Mouse (Mus musculus) forebrain, embryonic 15.5 days (tissue): ENCODE results near the gene Eps8l1. TPM values are rescaled to one million over a fixed set of nuclear protein-coding genes. Genes with fewer than 3 reads are reported as not detected.
"Not testable (repeated sequence)": the region's sequence is repeated elsewhere in the genome, so short reads cannot be mapped to it uniquely, and the experiment has no call there.

Experiments used
- ATAC-seq: fragments of 200-750 bp; cut with Nextera tagmentation; replicated peaks from 2 replicates; pipeline ENCODE4 v1.8.0; 2017; ENCODE audit warnings: mild to moderate bottlenecking, moderate TSS enrichment, moderate library complexity
- H3K27ac ChIP-seq: fragments of 300-500 bp; sonication (generic); replicated peaks from 2 replicates; pipeline ENCODE4 v1.5.1; 2015; ENCODE audit warnings: mild to moderate bottlenecking, inconsistent platforms
- H3K27me3 ChIP-seq: fragments of 300-500 bp; sonication (generic); 2 replicates; pipeline ENCODE4 v1.6.1; 2015; ENCODE audit warnings: inconsistent platforms
- H3K36me3 ChIP-seq: fragments of 300-500 bp; sonication (generic); 2 replicates; pipeline ENCODE4 v1.6.1; 2015; ENCODE audit warnings: mild to moderate bottlenecking, inconsistent platforms
- H3K4me1 ChIP-seq: fragments of 300-500 bp; sonication (generic); 2 replicates; pipeline ENCODE4 v1.6.1; 2015; ENCODE audit warnings: inconsistent platforms
- H3K4me2 ChIP-seq: fragments of 300-500 bp; sonication (generic); replicated peaks from 2 replicates; pipeline ENCODE4 v1.6.1; 2015; ENCODE audit warnings: mild to moderate bottlenecking, inconsistent platforms
- H3K4me3 ChIP-seq: fragments of 300-500 bp; sonication (generic); 2 replicates; pipeline ENCODE4 v1.5.1; 2015; ENCODE audit warnings: mild to moderate bottlenecking, inconsistent platforms
- H3K9ac ChIP-seq: fragments of 300-500 bp; sonication (generic); replicated peaks from 2 replicates; pipeline ENCODE4 v1.6.1; 2015; ENCODE audit warnings: mild to moderate bottlenecking, inconsistent platforms
- H3K9me3 ChIP-seq: fragments of 300-500 bp; sonication (generic); 2 replicates; pipeline ENCODE4 v1.6.1; 2016; ENCODE audit warnings: inconsistent platforms
- WGBS: fragments of 180-500 bp; shearing (Covaris S2); methylation state at CpG from one replicate; pipeline ENCODE4 v1.1.7; 2015; ENCODE audit warnings: mixed read lengths; 5-methylcytosine and 5-hydroxymethylcytosine counted together
- polyA plus RNA-seq: library from polyadenylated mRNA; unstranded; fragments of >200 nt; fragmentation: Nextera tagmentation; extraction: Ambion mirVana; gene quantifications from 2 replicates; pipeline ENCODE4 v1.2.1, GENCODE M21; 2015

The Eps8l1 gene
- polyA plus RNA-seq = 7.0 TPM in 2 replicates

DNA sequence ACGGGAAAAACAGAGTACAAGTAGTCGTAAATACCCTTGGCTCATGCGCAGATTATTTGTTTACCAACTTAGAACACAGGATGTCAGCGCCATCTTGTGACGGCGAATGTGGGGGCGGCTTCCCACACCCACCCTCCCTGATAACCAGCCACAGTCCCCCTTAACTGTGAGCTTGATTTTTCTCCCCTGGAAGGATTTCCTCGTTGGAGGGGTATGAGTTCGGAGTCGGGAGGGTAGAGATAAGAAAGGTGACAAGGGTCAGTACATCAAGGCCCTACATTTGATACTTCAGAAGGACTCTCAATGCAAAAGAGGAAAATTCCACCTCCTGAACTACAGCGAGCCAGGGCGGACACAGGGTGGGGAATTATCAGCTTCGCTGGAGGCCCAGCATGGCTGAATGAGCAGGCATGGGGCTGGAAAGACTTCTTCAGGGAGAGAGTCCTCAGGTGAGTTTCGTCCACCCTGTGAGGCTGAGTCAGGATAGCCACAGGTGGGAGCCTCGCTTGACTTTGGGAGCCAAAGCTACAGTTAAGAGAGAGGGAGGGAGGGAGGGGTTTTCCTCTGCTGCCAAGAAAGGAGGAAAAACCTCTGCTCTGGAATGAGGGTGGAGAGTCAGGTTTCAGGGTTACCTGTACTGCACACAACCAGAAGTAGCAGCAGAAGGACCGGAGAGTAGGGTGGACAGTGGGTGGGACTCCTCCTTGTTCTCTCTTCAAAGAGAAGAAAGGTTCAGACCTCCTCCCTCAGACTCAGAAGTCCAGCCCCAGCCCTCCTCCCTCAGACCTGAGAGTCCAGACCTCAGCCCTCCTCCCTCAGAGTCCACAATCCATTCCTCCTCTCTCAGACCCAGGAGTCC lies at the start of gene Eps8l1:
Eps8l1 (plus strand) TSS at position 99 of the 859 bp plus-strand sequence.
- Histone ChIP-seq H3K4me2 (peak within 1 kb of the TSS; percentile 29), H3K36me3 (no peaks in the 10 kb centered on the region), H3K4me1 (no peaks in the 10 kb centered on the region), H3K9ac (0 out of 2 replicates have a peak within 1 kb of the TSS, but pooled peaks have one; percentile 19), H3K27ac (no peak within 1 kb of the TSS), H3K9me3 (no peaks in the 10 kb centered on the region), H3K4me3 (peak within 1 kb of the TSS; percentile 28), H3K27me3 (no peaks in the 10 kb centered on the region)
- peak; percentile 51; the same call in 1 of the 2 replicates for ATAC-seq
- 65% methylated on average over 14 of the region's 16 CpGs for WGBS

DNA sequence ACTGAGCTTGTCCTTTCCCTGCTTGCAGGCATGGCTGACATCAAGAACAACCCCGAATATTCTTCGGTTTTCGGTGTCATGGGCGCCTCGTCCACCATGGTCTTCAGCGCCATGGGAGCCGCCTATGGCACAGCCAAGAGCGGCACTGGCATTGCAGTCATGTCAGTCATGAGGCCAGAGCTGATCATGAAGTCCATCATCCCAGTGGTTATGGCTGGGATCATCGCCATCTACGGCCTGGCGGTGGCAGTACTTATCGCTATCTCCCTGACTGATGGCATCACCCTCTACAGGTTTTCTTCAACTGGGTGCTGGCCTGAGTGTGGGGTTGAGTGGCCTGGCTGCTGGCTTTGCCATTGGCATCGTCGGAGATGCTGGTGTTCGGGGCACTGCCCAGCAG lies 48.1 kb upstream of the Eps8l1 start:
- not testable (repeated sequence) for H3K4me2 ChIP-seq, H3K4me3 ChIP-seq, ATAC-seq, H3K9ac ChIP-seq, H3K27ac ChIP-seq, H3K9me3 ChIP-seq, H3K36me3 ChIP-seq, H3K4me1 ChIP-seq, H3K27me3 ChIP-seq
- 92% methylated on average over 15 of the region's 15 CpGs for WGBS

- H3K4me3 ChIP-seq = no peak overlapping the region
- H3K27me3 ChIP-seq = no peaks in the 10 kb centered on the region
- ATAC-seq = no peak
- H3K36me3 ChIP-seq = peaks cover 10% of the 10 kb centered on the region; the same call in 1 of the 2 replicates
- H3K9ac ChIP-seq = no peak overlapping the region
- WGBS = 89% methylated on average over 6 of the region's 6 CpGs
- H3K27ac ChIP-seq = no peak overlapping the region
- H3K4me1 ChIP-seq = no peaks in the 10 kb centered on the region
- H3K4me2 ChIP-seq = no peak overlapping the region
- no peaks in the 10 kb centered on the region for H3K9me3 ChIP-seq
These were observed 40.8 kb upstream of the Eps8l1 start for GRCm38 (mm10) chr7:4419681-4420080.

GRCm38 (mm10) chr7:4420230-4420629 lies 40.2 kb upstream of the Eps8l1 start:
- 71% methylated on average over 4 of the region's 4 CpGs for WGBS
- Histone ChIP-seq H3K27me3 (no peaks in the 10 kb centered on the region), H3K36me3 (peaks cover 15% of the 10 kb centered on the region), H3K4me1 (no peaks in the 10 kb centered on the region), H3K4me2 (no peak overlapping the region), H3K9ac (no peak overlapping the region), H3K27ac (no peak overlapping the region), H3K9me3 (no peaks in the 10 kb centered on the region), H3K4me3 (no peak overlapping the region)
- ATAC-seq = no peak

- H3K4me3 ChIP-seq = no peak overlapping the region
- no peaks in the 10 kb centered on the region for H3K9me3 ChIP-seq
- no peaks in the 10 kb centered on the region for H3K4me1 ChIP-seq
- H3K4me2 ChIP-seq = no peak overlapping the region
- H3K9ac ChIP-seq = no peak overlapping the region
- H3K27ac ChIP-seq = no peak overlapping the region
- ATAC-seq = peak; percentile 96
- H3K27me3 ChIP-seq = no peaks in the 10 kb centered on the region
- peaks cover 70% of the 10 kb centered on the region for H3K36me3 ChIP-seq
- 79% methylated on average over 7 of the region's 7 CpGs for WGBS
These were observed 33.1 kb upstream of the Eps8l1 start for GRCm38 (mm10) chr7:4427161-4427912.

GRCm38 (mm10) chr7:4430246-4430844 lies 30.1 kb upstream of the Eps8l1 start:
- Histone ChIP-seq H3K27ac (no peak overlapping the region), H3K36me3 (peaks cover 83% of the 10 kb centered on the region), H3K4me3 (no peak overlapping the region), H3K9me3 (no peaks in the 10 kb centered on the region), H3K4me2 (no peak overlapping the region), H3K9ac (no peak overlapping the region), H3K4me1 (no peaks in the 10 kb centered on the region), H3K27me3 (no peaks in the 10 kb centered on the region)
- 92% methylated on average over 9 of the region's 9 CpGs for WGBS
- no peak for ATAC-seq

- ATAC-seq = no peak
- Histone ChIP-seq H3K9ac (no peak overlapping the region), H3K9me3 (no peaks in the 10 kb centered on the region), H3K36me3 (peaks cover 81% of the 10 kb centered on the region), H3K27ac (no peak overlapping the region), H3K27me3 (no peaks in the 10 kb centered on the region), H3K4me1 (no peaks in the 10 kb centered on the region), H3K4me3 (no peak overlapping the region), H3K4me2 (no peak overlapping the region)
- WGBS = 82% methylated on average over 6 of the region's 6 CpGs
These were observed 28.9 kb upstream of the Eps8l1 start for GRCm38 (mm10) chr7:4431548-4431947.

GRCm38 (mm10) chr7:4432026-4432425 lies 28.4 kb upstream of the Eps8l1 start:
- no peak overlapping the region for H3K4me3 ChIP-seq
- H3K9me3 ChIP-seq = no peaks in the 10 kb centered on the region
- WGBS = 93% methylated on average over 8 of the region's 8 CpGs
- no peak overlapping the region for H3K27ac ChIP-seq
- no peak overlapping the region for H3K9ac ChIP-seq
- H3K4me2 ChIP-seq = no peak overlapping the region
- no peaks in the 10 kb centered on the region for H3K27me3 ChIP-seq
- ATAC-seq = no peak
- H3K4me1 ChIP-seq = no peaks in the 10 kb centered on the region
- H3K36me3 ChIP-seq = peaks cover 82% of the 10 kb centered on the region

- Histone ChIP-seq H3K36me3 (peaks cover 78% of the 10 kb centered on the region), H3K9me3 (no peaks in the 10 kb centered on the region), H3K9ac (no peak overlapping the region), H3K4me2 (no peak overlapping the region), H3K27me3 (no peaks in the 10 kb centered on the region), H3K4me3 (no peak overlapping the region), H3K4me1 (no peaks in the 10 kb centered on the region), H3K27ac (no peak overlapping the region)
- ATAC-seq = no peak
- 95% methylated on average over 2 of the region's 2 CpGs for WGBS
These were observed 22.8 kb upstream of the Eps8l1 start for GRCm38 (mm10) chr7:4437721-4438120.

GRCm38 (mm10) chr7:4440549-4440948 lies 19.9 kb upstream of the Eps8l1 start:
- no peak overlapping the region for H3K9ac ChIP-seq
- peaks cover 9% of the 10 kb centered on the region; the same call in 1 of the 2 replicates for H3K4me1 ChIP-seq
- no peaks in the 10 kb centered on the region for H3K27me3 ChIP-seq
- WGBS = 94% methylated on average over 10 of the region's 10 CpGs
- H3K27ac ChIP-seq = no peak overlapping the region
- peaks cover 56% of the 10 kb centered on the region for H3K36me3 ChIP-seq
- ATAC-seq = no peak
- no peak overlapping the region for H3K4me3 ChIP-seq
- H3K4me2 ChIP-seq = no peak overlapping the region
- no peaks in the 10 kb centered on the region for H3K9me3 ChIP-seq

GRCm38 (mm10) chr7:4445216-4445791 lies 15.2 kb upstream of the Eps8l1 start, which contains the start of gene Rdh13:
Gene Rdh13 (minus strand): TSS chr7:4445649.
- Histone ChIP-seq H3K9ac (peak within 1 kb of the TSS; percentile 82), H3K36me3 (peaks cover 28% of the 10 kb centered on the region), H3K4me1 (peaks cover 9% of the 10 kb centered on the region; the same call in 1 of the 2 replicates), H3K4me3 (peak within 1 kb of the TSS; percentile 86), H3K27me3 (no peaks in the 10 kb centered on the region), H3K4me2 (peak within 1 kb of the TSS; percentile 71), H3K27ac (peak within 1 kb of the TSS; percentile 79), H3K9me3 (no peaks in the 10 kb centered on the region)
- peak; percentile 95 for ATAC-seq
- WGBS = under 1% methylated on average over 35 of the region's 35 CpGs
